Mouse (Mus musculus): ENCODE results near the gene Gm14434. TPM values are rescaled to one million over a fixed set of nuclear protein-coding genes. Genes with fewer than 3 reads are reported as not detected.
"Not testable (repeated sequence)": the region's sequence is repeated elsewhere in the genome, so short reads cannot be mapped to it uniquely, and the experiment has no call there.

The Gm14434 gene
- not detected in 3 replicates for total RNA-seq (2017)

- not testable (repeated sequence) for ATAC-seq (replicated peaks; ENCODE audit: insufficient number of reproducible peaks, low FRiP score, low TSS enrichment, poor library complexity, severe bottlenecking)
These were observed at the start of gene Gm14434 for GRCm38 (mm10) chr2:176486683-176487082. Gene Gm14434 (minus strand): TSS chr2:176486783.

- not testable (repeated sequence) for ATAC-seq (replicated peaks; ENCODE audit: insufficient number of reproducible peaks, low FRiP score, low TSS enrichment, poor library complexity, severe bottlenecking)
These were observed 34.2 kb upstream of the Gm14434 start, which contains the start of gene Zfp967 for GRCm38 (mm10) chr2:176520756-176521155. Gene Zfp967 (plus strand): TSS chr2:176521056.

- ATAC-seq (replicated peaks; ENCODE audit: insufficient number of reproducible peaks, low FRiP score, low TSS enrichment, poor library complexity, severe bottlenecking), result not testable (repeated sequence)
These were observed 63.3 kb downstream of the Gm14434 start, which contains the start of gene Gm14435 for GRCm38 (mm10) chr2:176423294-176423693. Gene Gm14435 (plus strand): TSS chr2:176423594.

Other genes starting within 250 kb of the Gm14434 start
- not detected in 3 replicates for gene Gm11009, start 167.3 kb downstream of the Gm14434 start, total RNA-seq (2017)
- gene Gm14435, start 63.2 kb downstream of the Gm14434 start, total RNA-seq (2017), result 1.7 TPM in 1 of 3 replicates, not detected in the others
- not detected in 3 replicates for gene Zfp967, start 34.3 kb upstream of the Gm14434 start, total RNA-seq (2017)
- gene Gm14308, start 149.6 kb upstream of the Gm14434 start, total RNA-seq (2017), result 3.6 to 12.4 TPM (median 7.7 TPM) in 3 replicates
- gene Zfp973, start 183.7 kb upstream of the Gm14434 start, total RNA-seq (2017), result 9.1 to 23.2 TPM (median 15.1 TPM) in 3 replicates
- 1.1 to 14.1 TPM (median 1.4 TPM) in 3 replicates for gene Gm14305, start 221.5 kb upstream of the Gm14434 start, total RNA-seq (2017)